Mouse (Mus musculus) kidney, embryonic 14.5 days (tissue): ENCODE data around the gene Atp6ap1. TPM values are rescaled to one million over a fixed set of nuclear protein-coding genes. Genes with fewer than 3 reads are reported as not detected.
A peak's percentile ranks its signal among the peaks of the same experiment; 100 is the strongest.

Experiments
- ATAC-seq: fragments of 200-750 bp; cut with Nextera tagmentation; 2 replicates; pipeline ENCODE4 v1.8.0; 2017; ENCODE audit warnings: moderate number of reproducible peaks, mild to moderate bottlenecking, moderate TSS enrichment, moderate library complexity; ENCODE audit not compliant: low FRiP score, low TSS enrichment
- H3K27ac ChIP-seq: fragments of 300-500 bp; sonication (generic); 2 replicates; pipeline ENCODE4 v1.5.1; 2014; ENCODE audit warnings: low read depth, mild to moderate bottlenecking, low read length, moderate library complexity, mixed read lengths
- H3K27me3 ChIP-seq: fragments of 300-500 bp; sonication (generic); 2 replicates; pipeline ENCODE4 v1.6.1; 2014; ENCODE audit warnings: mild to moderate bottlenecking, low read length; ENCODE audit not compliant: control insufficient read depth, insufficient read depth
- H3K36me3 ChIP-seq: fragments of 300-500 bp; sonication (generic); 2 replicates; pipeline ENCODE4 v1.6.1; 2014; ENCODE audit warnings: low read length, mixed read lengths; ENCODE audit not compliant: control insufficient read depth, insufficient read depth
- H3K4me1 ChIP-seq: fragments of 300-500 bp; sonication (generic); 2 replicates; pipeline ENCODE4 v1.6.1; 2014; ENCODE audit warnings: low read length, mixed read lengths; ENCODE audit not compliant: control insufficient read depth, insufficient read depth
- H3K4me2 ChIP-seq: fragments of 300-500 bp; sonication (generic); replicated peaks from 2 replicates; pipeline ENCODE4 v1.6.1; 2014; ENCODE audit warnings: low read depth, mild to moderate bottlenecking, low read length
- H3K4me3 ChIP-seq: fragments of 300-500 bp; sonication (generic); 2 replicates; pipeline ENCODE4 v1.5.1; 2014; ENCODE audit warnings: mild to moderate bottlenecking, low read length
- H3K9ac ChIP-seq: fragments of 300-500 bp; sonication (generic); 2 replicates; pipeline ENCODE4 v1.6.1; 2014; ENCODE audit warnings: low read depth, mild to moderate bottlenecking, low read length, moderate library complexity
- H3K9me3 ChIP-seq: fragments of 300-500 bp; sonication (generic); 2 replicates; pipeline ENCODE4 v1.6.1; 2016; ENCODE audit warnings: low read length; ENCODE audit not compliant: control insufficient read depth
- WGBS: fragments of 180-500 bp; shearing (Covaris S2); extraction: QIAGEN DNeasy Blood & Tissue Kit; methylation state at CpG from one replicate; pipeline ENCODE4 v1.1.7; 2014; 5-methylcytosine and 5-hydroxymethylcytosine counted together
- microRNA-seq: library from miRNA; unstranded; fragments of <30 nt; microRNA quantifications from one replicate; pipeline ENCODE4, GENCODE M21; 2016
- polyA plus RNA-seq: library from polyadenylated mRNA; unstranded; fragments of >200 nt; fragmentation: Nextera tagmentation; extraction: Ambion mirVana; gene quantifications from 2 replicates; pipeline ENCODE4 v1.2.1, GENCODE M21; 2014

Gene Atp6ap1
- polyA plus RNA-seq, 1 experiment from 2014 or later = 93.6 TPM

GRCm38 (mm10) chrX:74352645-74353466 is 56.0 kb downstream of the Atp6ap1 start:
- Histone ChIP-seq H3K36me3 (no peaks in the 10 kb centered on the region), H3K9ac (peak overlapping the region; percentile 60), H3K4me2 (peak overlapping the region; percentile 60), H3K27ac (no peak overlapping the region), H3K4me1 (no peaks in the 10 kb centered on the region), H3K27me3 (no peaks in the 10 kb centered on the region), H3K9me3 (no peaks in the 10 kb centered on the region), H3K4me3 (peak overlapping the region; percentile 46)
- 33% methylated on average over 13 of the region's 13 CpGs for WGBS
- peak; percentile 70 for ATAC-seq

- H3K9me3 ChIP-seq = no peaks in the 10 kb centered on the region
- no peaks in the 10 kb centered on the region for H3K4me1 ChIP-seq
- 24% methylated on average over 9 of the region's 22 CpGs for WGBS
These were observed 56.5 kb downstream of the Atp6ap1 start, which contains the start of gene Lage3 for GRCm38 (mm10) chrX:74353467-74353770. Gene Lage3, minus strand, starts transcription at chrX:74353618.

More at GRCm38 (mm10) chrX:74353467-74353770, 56.5 kb downstream of the Atp6ap1 start, which contains the start of gene Lage3:
- Histone ChIP-seq H3K36me3 (no peaks in the 10 kb centered on the region), H3K9ac (peak within 1 kb of the TSS; percentile 60), H3K4me2 (peak within 1 kb of the TSS; percentile 60), H3K27me3 (no peaks in the 10 kb centered on the region), H3K4me3 (peak within 1 kb of the TSS; percentile 46), H3K27ac (no peak within 1 kb of the TSS)
- peak; percentile 86 for ATAC-seq

Small RNA genes lying within 50 kb of the gene (microRNA-seq; reads per million reads assigned to microRNA genes)
- not detected for gene Mir7091
- gene Mir7092 = not detected

Other genes starting within 250 kb of the Atp6ap1 start
- gene Opn1mw, start 169.6 kb upstream of the Atp6ap1 start, polyA plus RNA-seq = not detected in 2 replicates
- gene Mecp2, start 161.7 kb upstream of the Atp6ap1 start, polyA plus RNA-seq = 8.4 and 12.7 TPM in 2 replicates
- gene Tex28, start 129.3 kb upstream of the Atp6ap1 start, polyA plus RNA-seq = not detected in 2 replicates
- not detected in 2 replicates for gene Tktl1, start 119.8 kb upstream of the Atp6ap1 start, polyA plus RNA-seq
- 199 and 315 TPM in 2 replicates for gene Flna, start 47.3 kb upstream of the Atp6ap1 start, polyA plus RNA-seq
- 28.1 and 81.5 TPM in 2 replicates for gene Emd, start 42.4 kb upstream of the Atp6ap1 start, polyA plus RNA-seq
- gene Rpl10, start 26.3 kb upstream of the Atp6ap1 start, polyA plus RNA-seq = 941 and 1,115 TPM in 2 replicates
- gene Taz, start 15.2 kb upstream of the Atp6ap1 start, polyA plus RNA-seq = 58.5 and 64.3 TPM in 2 replicates
- gene Dnase1l1, start 14.8 kb upstream of the Atp6ap1 start, polyA plus RNA-seq = 10.6 and 10.8 TPM in 2 replicates
- gene Gdi1, start 7.9 kb downstream of the Atp6ap1 start, polyA plus RNA-seq = 90.3 and 143 TPM in 2 replicates
- 46.9 and 52.9 TPM in 2 replicates for gene Fam50a, start 15.9 kb downstream of the Atp6ap1 start, polyA plus RNA-seq
- gene Plxna3, start 32.0 kb downstream of the Atp6ap1 start, polyA plus RNA-seq = 11.1 and 11.7 TPM in 2 replicates
- gene Lage3, start 56.5 kb downstream of the Atp6ap1 start, polyA plus RNA-seq = 128 and 153 TPM in 2 replicates
- gene Ubl4a, start 76.1 kb downstream of the Atp6ap1 start, polyA plus RNA-seq = 56.5 and 74.6 TPM in 2 replicates
- gene Slc10a3, start 76.3 kb downstream of the Atp6ap1 start, polyA plus RNA-seq = 16.2 and 23.5 TPM in 2 replicates
- gene Fam3a, start 96.2 kb downstream of the Atp6ap1 start, polyA plus RNA-seq = 29.4 and 36.3 TPM in 2 replicates
- 12.7 and 22.0 TPM in 2 replicates for gene Ikbkg, start 96.2 kb downstream of the Atp6ap1 start, polyA plus RNA-seq
- 41.4 and 49.6 TPM in 2 replicates for gene G6pdx, start 132.1 kb downstream of the Atp6ap1 start, polyA plus RNA-seq
- not detected in 2 replicates for gene Gm6880, start 184.3 kb downstream of the Atp6ap1 start, polyA plus RNA-seq